Mouse (Mus musculus) limb, embryonic 11.5 days (tissue): Measurements from ENCODE around the gene Prkcb. TPM values are rescaled to one million over a fixed set of nuclear protein-coding genes. Genes with fewer than 3 reads are reported as not detected.

Source experiments
- ATAC-seq: fragments of 200-750 bp; cut with Nextera tagmentation; 2 replicates; pipeline ENCODE4 v1.8.0; 2017; ENCODE audit warnings: low read depth; ENCODE audit not compliant: insufficient number of reproducible peaks, low FRiP score, low TSS enrichment
- DNase-seq: peaks from one replicate; pipeline ENCODE4 v3.0.0-alpha.2; 2015; ENCODE audit warnings: low spot score
- H3K27ac ChIP-seq: fragments of 300-500 bp; sonication (generic); replicated peaks from 2 replicates; pipeline ENCODE4 v1.5.1; 2014; ENCODE audit warnings: low read depth, mild to moderate bottlenecking, low read length
- H3K27me3 ChIP-seq: fragments of 300-500 bp; sonication (generic); 2 replicates; pipeline ENCODE4 v1.6.1; 2014; ENCODE audit warnings: mild to moderate bottlenecking, low read length, mixed read lengths; ENCODE audit not compliant: control insufficient read depth, insufficient read depth
- H3K36me3 ChIP-seq: fragments of 300-500 bp; sonication (generic); 2 replicates; pipeline ENCODE4 v1.6.1; 2014; ENCODE audit warnings: mild to moderate bottlenecking, low read length, moderate library complexity, mixed read lengths; ENCODE audit not compliant: control insufficient read depth, insufficient read depth
- H3K4me1 ChIP-seq: fragments of 300-500 bp; sonication (generic); 2 replicates; pipeline ENCODE4 v1.6.1; 2014; ENCODE audit warnings: low read length, mixed read lengths; ENCODE audit not compliant: control insufficient read depth, insufficient read depth
- H3K4me2 ChIP-seq: fragments of 300-500 bp; sonication (generic); 2 replicates; pipeline ENCODE4 v1.6.1; 2014; ENCODE audit warnings: low read depth, mild to moderate bottlenecking, moderate library complexity; ENCODE audit not compliant: severe bottlenecking
- H3K4me3 ChIP-seq: fragments of 300-500 bp; sonication (generic); 2 replicates; pipeline ENCODE4 v1.5.1; 2014; ENCODE audit warnings: low read depth, low read length
- H3K9ac ChIP-seq: fragments of 300-500 bp; sonication (generic); 2 replicates; pipeline ENCODE4 v1.6.1; 2014; ENCODE audit warnings: mild to moderate bottlenecking, low read length
- H3K9me3 ChIP-seq: fragments of 300-500 bp; sonication (generic); 2 replicates; pipeline ENCODE4 v1.6.1; 2016; ENCODE audit warnings: low read length; ENCODE audit not compliant: control insufficient read depth
- WGBS: fragments of 180-500 bp; shearing (Covaris S2); extraction: QIAGEN DNeasy Blood & Tissue Kit; methylation state at CpG from one replicate; pipeline ENCODE4 v1.1.7; 2014; 5-methylcytosine and 5-hydroxymethylcytosine counted together
- polyA plus RNA-seq: library from polyadenylated mRNA; unstranded; fragments of >200 nt; fragmentation: Nextera tagmentation; extraction: Ambion mirVana; gene quantifications from 2 replicates; pipeline ENCODE4 v1.2.1, GENCODE M21; 2014

The Prkcb gene
- polyA plus RNA-seq, 1 experiment from 2014 or later, result 4.4 TPM

GRCm38 (mm10) chr7:122294111-122294510 lies 5.6 kb downstream of the Prkcb start:
- Histone ChIP-seq H3K27me3 (peaks cover 17% of the 10 kb centered on the region), H3K9me3 (no peaks in the 10 kb centered on the region), H3K36me3 (no peaks in the 10 kb centered on the region), H3K27ac (no peak overlapping the region), H3K4me2 (no peak overlapping the region), H3K9ac (no peak overlapping the region), H3K4me1 (peaks cover 6% of the 10 kb centered on the region; the same call in 1 of the 2 replicates), H3K4me3 (no peak overlapping the region)
- 72% methylated on average over 7 of the region's 7 CpGs for WGBS
- ATAC-seq, result no peak
- no peak for DNase-seq

DNA sequence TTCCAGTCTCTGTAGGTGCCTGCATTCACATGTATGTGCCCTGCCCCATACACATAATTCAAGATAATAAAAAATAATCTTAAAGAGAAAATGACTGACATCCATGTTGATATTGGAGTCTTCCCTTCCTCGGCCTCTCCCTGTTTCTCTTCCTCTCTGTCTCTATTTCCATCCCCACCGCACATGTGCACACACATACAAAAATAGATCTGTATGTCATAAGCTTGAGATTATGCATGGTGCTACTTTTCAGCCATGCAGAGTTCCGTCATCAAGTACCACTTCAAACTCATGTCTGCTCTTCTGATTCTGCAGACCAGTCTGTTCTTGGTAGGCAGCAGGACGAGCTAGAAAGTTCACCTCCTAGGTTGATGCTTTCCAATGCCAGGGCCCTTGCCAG lies 6.8 kb downstream of the Prkcb start:
- Histone ChIP-seq H3K4me3 (no peak overlapping the region), H3K4me2 (no peak overlapping the region), H3K36me3 (no peaks in the 10 kb centered on the region), H3K9ac (no peak overlapping the region), H3K27me3 (peaks cover 5% of the 10 kb centered on the region), H3K27ac (no peak overlapping the region), H3K4me1 (no peaks in the 10 kb centered on the region), H3K9me3 (no peaks in the 10 kb centered on the region)
- 85% methylated on average over 4 of the region's 4 CpGs for WGBS
- no peak for DNase-seq
- ATAC-seq, result no peak

DNA sequence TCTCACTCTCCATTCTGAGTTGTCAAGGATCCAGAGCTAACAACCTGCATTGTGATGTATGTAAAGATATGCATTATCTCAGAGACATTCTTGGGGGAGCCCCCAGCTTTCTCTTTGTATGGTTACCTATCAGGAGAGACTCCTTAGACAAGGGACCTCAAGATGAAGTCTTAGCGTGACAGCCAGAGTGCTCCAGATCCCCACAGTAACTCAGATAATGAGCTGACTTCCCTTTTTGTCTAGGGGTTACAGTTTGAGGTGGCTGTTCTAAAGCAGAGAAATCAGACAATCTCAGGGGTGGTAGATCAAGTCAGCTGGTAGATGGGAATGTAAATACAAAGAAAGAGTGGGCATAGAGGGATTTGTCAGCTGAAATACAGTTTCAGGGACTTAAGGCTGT lies 7.8 kb downstream of the Prkcb start:
- no peak overlapping the region for H3K4me3 ChIP-seq

DNA sequence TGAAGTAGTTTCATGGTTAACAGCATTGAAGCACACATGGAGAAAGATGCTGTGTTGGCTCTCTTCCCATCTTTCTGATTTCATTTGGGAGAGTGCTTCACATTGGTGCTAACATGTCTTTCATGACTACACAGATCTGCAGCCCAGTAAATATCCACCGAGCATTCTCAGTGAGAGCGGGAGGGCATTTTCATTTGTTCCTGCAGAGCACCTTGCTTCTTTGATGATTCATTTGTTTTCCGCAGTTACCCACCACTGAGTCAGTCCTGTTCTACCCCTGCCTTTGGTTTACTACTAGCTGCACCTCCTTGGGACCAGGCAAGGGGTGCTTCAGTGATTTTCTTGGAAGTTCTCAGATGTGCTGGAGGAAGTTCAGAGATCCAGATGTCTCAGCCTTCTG lies 8.3 kb downstream of the Prkcb start:
- DNase-seq (no peak), ATAC-seq (no peak)
- 88% methylated on average over 3 of the region's 3 CpGs for WGBS
- Histone ChIP-seq H3K4me3 (no peak overlapping the region), H3K9ac (no peak overlapping the region), H3K4me2 (no peak overlapping the region), H3K4me1 (no peaks in the 10 kb centered on the region), H3K27ac (no peak overlapping the region), H3K9me3 (no peaks in the 10 kb centered on the region), H3K36me3 (no peaks in the 10 kb centered on the region), H3K27me3 (no peaks in the 10 kb centered on the region)

More for the DNA sequence above, 7.8 kb downstream of the Prkcb start:
- Histone ChIP-seq H3K4me1 (no peaks in the 10 kb centered on the region), H3K9me3 (no peaks in the 10 kb centered on the region), H3K9ac (no peak overlapping the region), H3K36me3 (no peaks in the 10 kb centered on the region), H3K4me2 (no peak overlapping the region), H3K27me3 (no peaks in the 10 kb centered on the region), H3K27ac (no peak overlapping the region)
- no peak for ATAC-seq
- DNase-seq, result no peak
- WGBS, result 83% methylated on average over 1 of the region's 1 CpGs

- Histone ChIP-seq H3K9ac (no peak overlapping the region), H3K4me2 (no peak overlapping the region), H3K36me3 (no peaks in the 10 kb centered on the region), H3K4me1 (no peaks in the 10 kb centered on the region), H3K4me3 (no peak overlapping the region), H3K27ac (no peak overlapping the region), H3K27me3 (no peaks in the 10 kb centered on the region), H3K9me3 (no peaks in the 10 kb centered on the region)
- WGBS, result 70% methylated on average over 3 of the region's 3 CpGs
- ATAC-seq (no peak), DNase-seq (no peak)
Observed at GRCm38 (mm10) chr7:122297627-122298026, 9.1 kb downstream of the Prkcb start.

- no peaks in the 10 kb centered on the region for H3K36me3 ChIP-seq
- DNase-seq (no peak), ATAC-seq (no peak)
- H3K4me2 ChIP-seq, result no peak overlapping the region
- no peaks in the 10 kb centered on the region for H3K27me3 ChIP-seq
- H3K9ac ChIP-seq, result no peak overlapping the region
- 95% methylated on average over 2 of the region's 2 CpGs for WGBS
- no peaks in the 10 kb centered on the region for H3K9me3 ChIP-seq
- H3K4me3 ChIP-seq, result no peak overlapping the region
- H3K27ac ChIP-seq, result no peak overlapping the region
- H3K4me1 ChIP-seq, result no peaks in the 10 kb centered on the region
Observed at GRCm38 (mm10) chr7:122298715-122299114, 10.2 kb downstream of the Prkcb start.

- 81% methylated on average over 4 of the region's 4 CpGs for WGBS
- Histone ChIP-seq H3K9ac (no peak overlapping the region), H3K9me3 (no peaks in the 10 kb centered on the region), H3K27ac (no peak overlapping the region), H3K4me3 (no peak overlapping the region), H3K36me3 (no peaks in the 10 kb centered on the region), H3K27me3 (no peaks in the 10 kb centered on the region), H3K4me2 (no peak overlapping the region), H3K4me1 (no peaks in the 10 kb centered on the region)
- no peak for ATAC-seq
- DNase-seq, result no peak
Observed at GRCm38 (mm10) chr7:122300538-122300937, 12.0 kb downstream of the Prkcb start.

- Histone ChIP-seq H3K4me2 (no peak overlapping the region), H3K36me3 (no peaks in the 10 kb centered on the region), H3K9ac (no peak overlapping the region), H3K27me3 (no peaks in the 10 kb centered on the region), H3K9me3 (no peaks in the 10 kb centered on the region), H3K4me3 (no peak overlapping the region), H3K27ac (no peak overlapping the region), H3K4me1 (no peaks in the 10 kb centered on the region)
- 89% methylated on average over 6 of the region's 6 CpGs for WGBS
- no peak for ATAC-seq
- no peak for DNase-seq
Observed at GRCm38 (mm10) chr7:122302538-122302937, 14.0 kb downstream of the Prkcb start.

DNA sequence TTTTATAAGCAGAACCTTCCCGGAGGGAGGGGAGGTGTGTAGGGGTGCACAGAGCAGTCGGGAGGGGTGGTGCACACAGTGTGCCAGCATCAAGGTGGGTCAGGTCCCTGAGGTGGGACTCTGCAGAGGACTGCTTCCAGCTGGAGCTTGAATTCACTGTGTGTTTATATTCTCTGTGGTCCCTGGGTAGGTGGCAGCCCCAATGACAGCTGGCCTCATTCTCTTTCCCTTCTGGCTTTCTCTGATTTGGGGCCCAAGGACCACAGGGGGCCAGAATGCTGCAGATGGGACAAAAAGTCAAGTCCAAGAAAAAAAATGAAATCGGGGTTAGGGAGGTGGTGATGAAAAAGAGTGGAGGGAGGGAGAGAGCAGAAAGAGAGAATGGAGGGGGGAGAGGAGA lies 15.4 kb downstream of the Prkcb start:
- H3K36me3 ChIP-seq, result no peaks in the 10 kb centered on the region
- H3K4me1 ChIP-seq, result no peaks in the 10 kb centered on the region
- no peak overlapping the region for H3K27ac ChIP-seq
- 83% methylated on average over 3 of the region's 3 CpGs for WGBS
- DNase-seq, result no peak
- ATAC-seq, result no peak
- H3K4me3 ChIP-seq, result no peak overlapping the region
- H3K9me3 ChIP-seq, result no peaks in the 10 kb centered on the region
- no peaks in the 10 kb centered on the region for H3K27me3 ChIP-seq
- no peak overlapping the region for H3K9ac ChIP-seq
- no peak overlapping the region for H3K4me2 ChIP-seq
